Mouse (Mus musculus) spleen, postnatal 36 days (tissue): ENCODE measurements around the gene Padi1.
A peak's percentile ranks its signal among the peaks of the same experiment; 100 is the strongest.

Experiments
- DNase-seq, 2 experiments: peaks; one replicate each; pipeline ENCODE4 v3.0.0; 2022; ENCODE audit warnings: low spot score in 2 of 2, mixed read lengths in 1 of 2

The Padi1 gene

GRCm38 (mm10) chr4:140862036-140862650, 16.6 kb upstream of the Padi1 start:
- no peak for DNase-seq

- DNase-seq = no peak
Observed at GRCm38 (mm10) chr4:140860767-140861147, 15.2 kb upstream of the Padi1 start.

DNA sequence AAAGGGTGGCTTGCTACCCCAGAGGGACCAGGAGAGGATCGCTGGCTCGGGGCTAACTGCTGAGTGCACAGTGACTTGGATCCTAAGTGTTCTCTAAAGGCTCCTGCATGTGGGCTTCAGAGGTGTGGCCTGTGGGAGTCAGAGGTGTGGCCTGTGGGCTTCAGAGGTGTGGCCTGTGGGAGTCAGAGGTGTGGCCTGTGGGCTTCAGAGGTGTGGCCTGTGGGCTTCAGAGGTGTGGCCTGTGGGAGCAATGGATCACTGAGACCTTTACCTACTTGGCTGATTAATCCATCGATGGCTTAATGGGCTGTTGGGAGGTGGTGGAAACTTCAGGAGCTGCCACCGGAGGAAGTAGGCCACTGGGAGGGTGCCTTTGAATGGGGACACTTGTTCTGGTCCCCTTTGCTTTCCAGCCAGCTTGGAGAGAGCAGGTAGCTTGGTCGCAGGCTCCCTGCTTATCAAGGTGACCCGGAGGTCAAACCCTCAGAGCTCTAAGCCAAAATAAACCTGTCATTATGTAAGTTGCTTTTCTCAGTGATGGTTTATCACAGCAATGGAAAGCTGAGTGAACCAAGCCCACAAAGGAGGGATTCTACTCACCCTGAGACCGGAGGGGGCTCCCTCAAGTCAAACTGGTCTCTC, 14.7 kb upstream of the Padi1 start:
- DNase-seq = peak; percentile 22 to 27

DNA sequence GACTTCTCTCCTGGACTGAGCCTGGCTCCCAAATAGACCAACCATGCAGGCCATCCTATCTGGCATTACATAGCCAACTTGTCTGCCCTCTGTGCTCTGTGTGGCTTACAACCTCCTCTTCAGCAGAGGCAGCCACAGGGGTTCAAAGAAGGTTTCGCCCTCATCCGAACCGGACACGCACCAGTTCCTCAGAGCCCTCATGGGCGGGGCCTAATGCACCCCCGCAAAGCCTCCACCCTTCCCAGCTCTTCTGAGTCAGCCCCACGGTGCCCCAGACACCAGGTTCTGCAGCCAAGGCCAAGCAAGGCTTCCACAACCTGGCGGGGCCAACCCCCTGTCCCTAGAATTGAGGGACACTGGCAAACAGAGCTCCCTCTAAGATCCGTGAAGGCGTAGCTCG, 13.7 kb upstream of the Padi1 start:
- peak; percentile 52 to 56 for DNase-seq

- DNase-seq = no peak
Observed at GRCm38 (mm10) chr4:140857813-140858212, 12.2 kb upstream of the Padi1 start.

GRCm38 (mm10) chr4:140857041-140857440, 11.5 kb upstream of the Padi1 start:
- DNase-seq = no peak

GRCm38 (mm10) chr4:140855151-140855550, 9.6 kb upstream of the Padi1 start:
- DNase-seq = peak; percentile 24 to 43

DNA sequence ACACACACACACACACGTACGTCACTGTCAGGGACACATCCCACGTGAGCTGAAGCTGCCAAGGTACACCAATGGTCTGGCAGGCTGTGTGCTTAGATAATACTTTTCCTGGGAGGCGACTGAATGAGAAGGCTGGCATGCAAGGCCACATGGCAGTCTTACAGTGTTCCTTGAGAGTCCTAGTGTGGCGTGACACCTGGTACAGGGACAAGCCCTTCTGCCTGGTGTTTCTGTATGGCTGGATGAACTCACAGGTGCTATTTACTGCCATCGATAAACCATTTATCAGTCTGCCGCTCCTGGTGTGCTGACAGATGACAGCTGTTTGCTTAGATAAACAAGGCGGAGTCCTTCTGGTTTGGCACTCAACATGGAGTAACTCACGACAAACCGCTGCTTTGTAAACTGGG, 8.9 kb upstream of the Padi1 start:
- peak; percentile 37 to 52 for DNase-seq

DNA sequence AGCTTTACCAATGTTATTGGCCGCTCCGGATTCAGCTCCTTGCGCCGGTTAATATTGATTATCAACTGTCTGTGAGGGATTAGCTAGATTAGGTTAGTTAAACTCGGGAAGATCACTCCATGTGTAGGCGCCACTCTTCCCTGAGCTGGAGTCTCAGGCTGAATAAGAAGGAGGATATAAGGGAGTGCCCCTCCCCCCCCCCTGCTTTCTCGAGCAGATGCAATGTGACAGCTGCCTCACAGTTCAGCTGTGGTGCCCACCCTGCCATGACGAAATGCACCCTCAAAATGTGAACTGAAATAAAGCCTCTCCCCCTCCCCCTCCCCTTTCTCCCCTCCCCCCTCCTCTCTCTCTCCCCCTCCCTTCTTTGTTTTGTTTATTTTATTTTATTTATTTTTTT, 8.0 kb upstream of the Padi1 start:
- DNase-seq = peak in 1 of 2 experiments; percentile 23

- no peak for DNase-seq
Observed at GRCm38 (mm10) chr4:140849310-140849709, 3.7 kb upstream of the Padi1 start.

DNA sequence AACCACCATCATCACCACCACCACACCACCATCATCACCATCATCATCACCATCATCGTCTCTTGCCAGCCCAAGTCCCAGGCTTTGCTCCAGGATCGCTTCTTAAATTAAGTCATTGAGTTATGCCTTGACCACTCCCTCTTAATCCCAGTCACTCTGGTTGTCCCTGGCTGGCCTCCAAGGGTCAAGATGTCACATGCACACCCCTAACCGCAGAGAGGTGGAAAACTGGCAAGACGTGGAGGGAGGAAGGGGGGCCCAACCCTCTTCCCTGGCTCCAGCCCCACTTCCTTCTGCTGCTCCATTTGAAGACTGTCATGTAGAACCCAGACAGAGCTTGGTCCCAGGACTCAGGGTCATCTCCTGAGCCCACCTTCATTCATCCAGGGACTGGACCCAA, 587 bp downstream of the Padi1 start:
- DNase-seq = no peak

DNA sequence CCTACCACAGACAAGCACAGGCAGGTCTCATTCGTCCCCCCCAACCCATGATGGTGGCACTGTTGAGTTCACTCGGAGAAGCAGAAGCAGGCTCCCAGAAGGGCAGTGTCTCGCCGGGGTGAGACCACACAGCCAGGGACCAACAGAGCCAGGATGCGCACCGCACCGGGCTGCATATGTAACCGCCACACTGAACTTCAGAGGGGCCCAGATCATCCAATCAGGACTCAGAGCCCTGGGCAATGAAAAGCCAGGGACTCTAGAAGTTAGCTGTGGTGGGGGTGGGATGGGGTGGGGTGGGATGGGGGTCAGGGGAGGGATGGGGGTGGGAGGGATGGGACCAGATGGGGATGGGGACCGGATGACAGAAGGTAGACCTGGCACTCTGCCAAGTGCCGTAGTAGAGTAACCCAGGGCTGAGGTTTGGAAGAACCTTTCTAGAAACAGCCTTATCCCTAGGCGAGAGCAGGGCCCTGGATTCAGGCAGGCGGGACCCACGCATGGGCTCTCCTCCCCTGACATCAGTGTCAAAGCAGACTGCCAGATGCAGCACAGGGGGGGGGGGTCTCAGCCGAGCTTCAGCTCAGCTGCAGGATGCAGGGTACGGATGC, 1.8 kb downstream of the Padi1 start:
- DNase-seq = no peak

- no peak for DNase-seq
Observed at GRCm38 (mm10) chr4:140842909-140843308, 2.7 kb downstream of the Padi1 start.

DNA sequence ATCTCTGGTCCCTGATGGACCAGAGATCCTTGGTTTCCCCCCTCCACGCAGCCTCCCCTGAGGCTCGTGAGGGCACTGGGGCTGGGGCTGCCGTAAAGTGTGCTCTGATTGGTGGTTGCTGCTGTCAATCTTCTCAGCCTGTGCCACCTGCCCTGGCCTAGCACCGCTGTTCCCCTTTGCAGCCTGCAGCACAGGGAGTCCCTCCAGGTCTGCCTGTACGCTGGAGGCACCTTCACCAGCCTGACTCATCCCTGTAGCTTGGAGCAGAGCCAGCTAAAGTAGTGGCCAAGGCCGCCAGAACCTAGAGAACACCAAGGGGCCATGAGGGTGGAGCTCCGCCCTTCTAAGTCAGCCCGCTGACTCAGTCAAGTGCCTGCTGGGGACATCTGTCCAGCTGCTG, 7.7 kb downstream of the Padi1 start:
- no peak for DNase-seq

DNA sequence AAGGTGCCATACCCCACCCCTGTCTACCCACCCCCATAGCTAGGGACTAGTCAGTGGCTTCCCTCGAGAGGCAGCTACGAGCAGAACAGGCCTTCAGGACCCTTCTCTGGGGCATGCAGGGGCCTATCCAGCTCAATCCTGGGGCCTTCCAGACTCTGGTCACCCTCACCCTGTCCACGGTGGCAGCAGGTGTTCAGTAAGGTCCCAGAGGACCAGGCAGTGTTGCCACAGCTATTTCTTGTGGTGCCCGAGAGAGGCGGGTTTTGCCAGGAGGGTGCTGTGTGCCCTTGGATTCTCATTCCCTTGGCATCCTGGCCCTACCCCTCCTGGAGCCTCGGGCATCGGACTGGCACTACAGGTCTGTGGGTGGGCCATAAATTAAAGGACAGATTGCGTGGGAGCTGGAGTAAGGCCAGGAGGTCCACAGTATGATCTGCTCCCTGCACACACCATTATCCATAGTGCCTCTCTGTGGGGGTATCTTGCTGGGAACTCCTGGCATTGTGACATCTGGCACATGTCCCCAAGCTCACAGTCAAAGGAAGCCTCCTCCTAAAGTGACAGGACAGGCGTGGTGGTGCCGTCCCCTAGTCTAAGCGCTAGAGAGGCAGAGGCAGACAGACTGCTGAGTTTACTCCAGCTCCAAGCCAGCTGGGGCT, 9.2 kb downstream of the Padi1 start:
- DNase-seq = no peak

DNA sequence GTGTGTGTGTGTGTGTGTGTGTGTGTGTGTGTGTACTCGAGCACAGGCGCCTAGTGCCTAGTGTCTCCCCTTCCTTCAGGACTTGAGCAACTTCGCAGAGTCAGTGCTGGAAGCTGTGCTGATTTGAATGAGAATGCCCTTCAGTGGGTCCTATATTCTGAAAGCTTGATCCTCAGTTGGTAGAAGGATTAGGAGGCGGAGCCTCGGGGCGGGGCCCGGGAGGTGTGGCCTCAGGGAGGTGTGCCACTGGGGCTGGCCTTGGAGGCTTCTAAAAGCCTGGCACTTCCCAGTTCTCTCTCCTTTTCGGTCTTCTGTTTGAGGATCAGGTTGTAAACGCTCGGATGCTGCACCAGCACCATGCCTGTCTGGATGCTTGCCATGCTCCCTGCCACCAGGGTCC, 9.9 kb downstream of the Padi1 start:
- DNase-seq = no peak

GRCm38 (mm10) chr4:140834327-140834934, 11.1 kb downstream of the Padi1 start:
- DNase-seq = no peak

DNA sequence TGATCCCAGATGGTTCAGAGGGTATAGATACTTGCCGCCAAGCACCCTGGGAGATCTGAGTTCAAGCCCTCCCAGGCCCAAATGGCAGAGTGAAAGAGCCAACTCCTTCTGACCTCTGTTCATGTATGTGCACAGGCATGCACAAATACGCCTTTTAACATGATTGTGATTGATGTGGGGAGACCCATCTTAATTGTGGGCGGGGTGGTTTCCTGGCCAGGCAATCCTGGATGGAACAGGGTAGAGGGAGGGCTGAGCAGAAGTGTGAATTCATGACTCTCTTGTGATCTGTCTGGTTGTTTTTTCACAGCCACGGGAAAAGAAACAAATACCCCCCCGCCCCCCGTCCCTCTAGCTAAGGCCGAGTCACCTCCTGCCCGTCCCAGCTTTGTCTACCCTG, 12.8 kb downstream of the Padi1 start:
- no peak for DNase-seq

- no peak for DNase-seq
Observed at GRCm38 (mm10) chr4:140831808-140832207, 13.8 kb downstream of the Padi1 start.

- no peak for DNase-seq
Observed at GRCm38 (mm10) chr4:140827237-140827636, 18.3 kb downstream of the Padi1 start.

DNA sequence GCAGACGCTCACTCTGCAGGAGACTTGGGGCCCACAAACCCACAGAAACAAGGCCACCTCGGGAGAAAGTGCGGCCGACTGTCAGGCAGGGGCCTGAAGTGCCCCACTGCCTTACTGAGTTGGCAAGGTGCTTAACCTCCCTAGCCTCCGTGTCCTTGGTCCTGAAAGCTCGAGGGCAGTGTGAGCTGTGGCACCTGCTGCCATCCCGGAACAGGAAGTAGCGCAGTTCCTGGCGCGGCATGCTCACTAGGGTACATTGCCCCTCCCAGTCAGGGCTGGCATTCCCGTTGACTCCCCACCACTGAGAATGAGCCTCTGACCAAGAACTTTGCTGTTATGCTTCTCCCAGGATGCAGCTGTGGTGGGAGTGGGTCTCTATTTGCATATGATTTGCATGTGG, 19.6 kb downstream of the Padi1 start:
- no peak for DNase-seq

- peak; percentile 48 to 58 for DNase-seq
Observed at GRCm38 (mm10) chr4:140821988-140822387, 23.6 kb downstream of the Padi1 start.
